Mouse (Mus musculus) erythroblast, embryonic 14.5 days (primary cell): Measurements from ENCODE around the gene Ptprg.

ENCODE experiments used
- GATA1 ChIP-seq: IDR thresholded peaks from 2 replicates; pipeline ENCODE4 v1.6.1; 2012; ENCODE audit warnings: low read length, inconsistent platforms, mixed read lengths
- TAL1 ChIP-seq: IDR thresholded peaks from 3 replicates; pipeline ENCODE4 v1.6.1; 2012; ENCODE audit warnings: low read length, inconsistent platforms, mixed read lengths

DNA sequence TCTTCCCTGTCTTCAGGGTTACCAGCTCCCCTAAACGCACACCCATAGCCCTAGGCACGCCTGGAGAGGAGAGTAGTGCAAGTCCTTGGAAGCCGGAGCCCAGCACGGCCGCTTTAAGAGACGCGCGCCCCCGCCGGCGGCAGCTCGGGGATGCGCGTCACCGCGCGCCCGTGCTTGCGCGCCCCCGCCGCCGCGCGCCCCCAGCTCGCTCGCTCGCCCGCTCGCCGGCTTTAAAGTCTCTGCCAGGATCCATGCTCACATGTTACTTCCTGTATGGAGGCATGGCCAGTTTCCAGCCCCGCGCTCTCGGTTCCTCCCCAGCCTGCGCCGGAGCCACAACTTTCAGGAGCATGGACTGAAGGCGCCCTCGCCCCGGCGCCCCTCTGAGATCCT, at the start of gene Ptprg:
- TF ChIP-seq GATA1 (no peak), TAL1 (no peak)
